Comparison of ENCODE assay signal across 7 mouse cellular contexts in the genomic region with DNA sequence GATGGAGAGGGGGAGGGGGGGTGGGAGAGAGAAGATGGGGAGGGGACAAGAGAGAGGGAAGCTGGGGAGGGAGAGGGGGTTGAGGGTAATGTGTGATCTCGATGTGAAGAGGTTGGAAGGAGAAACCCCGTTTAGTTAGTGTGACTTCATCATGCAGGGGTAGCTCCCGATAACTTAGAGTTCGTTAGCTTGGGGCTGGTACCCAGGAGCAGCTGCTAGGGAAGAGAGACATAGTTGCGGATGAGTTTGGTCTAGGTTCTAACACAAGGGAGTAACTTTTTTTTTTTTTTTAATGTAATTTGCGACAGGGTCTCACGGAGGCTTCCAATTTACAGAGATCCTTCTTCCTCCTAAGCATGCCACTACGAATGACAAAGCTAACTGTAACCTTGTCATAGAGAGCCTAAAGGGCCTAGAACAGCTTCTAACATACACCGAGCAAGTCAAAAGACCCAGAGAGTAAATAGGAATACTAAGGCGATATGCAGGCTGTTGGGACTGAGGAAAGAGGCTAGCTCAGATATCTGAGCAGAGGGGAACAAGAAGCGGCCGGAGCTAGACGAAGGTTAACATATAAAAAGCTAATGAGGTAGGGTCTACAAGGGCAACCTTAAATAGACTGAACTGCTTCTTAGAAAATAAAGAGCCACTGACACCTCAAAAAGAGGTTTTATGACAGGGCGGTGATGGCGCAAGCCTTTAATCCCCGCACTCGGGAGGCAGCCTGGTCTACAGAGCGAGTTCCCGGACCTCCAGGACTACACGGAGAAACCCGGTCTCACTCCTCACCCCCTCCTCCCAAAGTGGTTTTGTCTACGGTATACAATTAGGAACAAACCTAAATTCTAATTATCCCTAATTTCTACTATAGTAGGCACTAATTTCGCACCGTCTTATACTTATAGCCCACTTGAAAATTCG. TPM values are rescaled to one million over a fixed set of nuclear protein-coding genes. Genes with fewer than 3 reads are reported as not detected.
DNase-seq lines count a peak whose midpoint lies in the region; ATAC-seq lines count a peak whose summit lies in the region.

No protein-coding gene starts in this region.

- WGBS in forebrain, embryonic 12.5 days, result 7% methylated on average over 25 of the region's 25 CpGs
- 5% methylated on average over 25 of the region's 25 CpGs for WGBS in hindbrain, embryonic 15.5 days
- WGBS in stomach, embryonic 15.5 days, result 6% methylated on average over 25 of the region's 25 CpGs

- H3K9me3 ChIP-seq in forebrain, embryonic 12.5 days, result no peaks in the 10 kb centered on the region
- H3K9me3 ChIP-seq in hindbrain, embryonic 15.5 days, result no peaks in the 10 kb centered on the region
- H3K9me3 ChIP-seq in stomach, embryonic 15.5 days, result no peaks in the 10 kb centered on the region

- H3K36me3 ChIP-seq in forebrain, embryonic 12.5 days (replicated peaks), result no peaks in the 10 kb centered on the region
- H3K36me3 ChIP-seq in hindbrain, embryonic 15.5 days, result no peaks in the 10 kb centered on the region
- H3K36me3 ChIP-seq in stomach, embryonic 15.5 days, result no peaks in the 10 kb centered on the region

- peaks cover 9% of the 10 kb centered on the region for H3K4me1 ChIP-seq in forebrain, embryonic 12.5 days
- H3K4me1 ChIP-seq in hindbrain, embryonic 15.5 days (replicated peaks), result peaks cover 18% of the 10 kb centered on the region
- H3K4me1 ChIP-seq in stomach, embryonic 15.5 days, result no peaks in the 10 kb centered on the region; the same call in 1 of the 2 replicates

- peak; percentile 48 for DNase-seq in ovary, postnatal 36 days (ENCODE audit: low spot score)
- no peak for DNase-seq in ovary, postnatal 14 days (ENCODE audit: low spot score)
- peak; percentile 45 for DNase-seq in c-Kit-positive CD71-positive TER-119-positive erythroid progenitor cells, embryonic 14.5 days (ENCODE audit: low spot score)

- H3K4me2 ChIP-seq in forebrain, embryonic 12.5 days, result peak overlapping the region; percentile 77
- peak overlapping the region; percentile 77 for H3K4me2 ChIP-seq in hindbrain, embryonic 15.5 days
- peak overlapping the region; percentile 77 for H3K4me2 ChIP-seq in stomach, embryonic 15.5 days

- H3K27me3 ChIP-seq in forebrain, embryonic 12.5 days, result no peaks in the 10 kb centered on the region
- H3K27me3 ChIP-seq in hindbrain, embryonic 15.5 days, result no peaks in the 10 kb centered on the region
- no peaks in the 10 kb centered on the region for H3K27me3 ChIP-seq in stomach, embryonic 15.5 days (replicated peaks)

- H3K27ac ChIP-seq in forebrain, embryonic 12.5 days, result peak overlapping the region; percentile 94
- peak overlapping the region; percentile 94 for H3K27ac ChIP-seq in hindbrain, embryonic 15.5 days (replicated peaks)
- H3K27ac ChIP-seq in stomach, embryonic 15.5 days, result peak overlapping the region; percentile 96

- peak overlapping the region; percentile 66 for H3K9ac ChIP-seq in forebrain, embryonic 12.5 days
- H3K9ac ChIP-seq in hindbrain, embryonic 15.5 days, result peak overlapping the region; percentile 62
- H3K9ac ChIP-seq in stomach, embryonic 15.5 days, result peak overlapping the region; percentile 33; the same call in 1 of the 2 replicates

- ATAC-seq in forebrain, embryonic 12.5 days (ENCODE audit: low FRiP score), result peak; percentile 50
- peak; percentile 19; the same call in 1 of the 2 replicates for ATAC-seq in hindbrain, embryonic 15.5 days (ENCODE audit: low FRiP score, low read depth)
- 0 out of 2 replicates have a peak, but pooled peaks have one; percentile 9 for ATAC-seq in megakaryocyte-erythroid progenitor cell, adult 5-6 weeks (replicated peaks; ENCODE audit: low FRiP score, low TSS enrichment, poor library complexity, severe bottlenecking)
- peak; percentile 13; the same call in 1 of the 2 replicates for ATAC-seq in stomach, embryonic 15.5 days (ENCODE audit: insufficient read depth, low FRiP score, low read depth)

- H3K4me3 ChIP-seq in forebrain, embryonic 12.5 days (replicated peaks), result peak overlapping the region; percentile 73
- peak overlapping the region; percentile 60 for H3K4me3 ChIP-seq in hindbrain, embryonic 15.5 days
- peak overlapping the region; percentile 89 for H3K4me3 ChIP-seq in stomach, embryonic 15.5 days (replicated peaks)

RNA-seq across cellular contexts. Expression of a gene that starts 0.5 kb away (rescaled TPM):
- polyA plus RNA-seq in forebrain, embryonic 12.5 days (2016; fragmentation: Nextera tagmentation; extraction: Ambion mirVana), result 129 and 134 TPM in 2 replicates
- 193 and 210 TPM in 2 replicates for polyA plus RNA-seq in hindbrain, embryonic 15.5 days (2015; fragmentation: Nextera tagmentation; extraction: Ambion mirVana)
- total RNA-seq in megakaryocyte-erythroid progenitor cell, adult 5-6 weeks (2014; fragmentation: Nextera tagmentation), result 113 and 175 TPM in 2 replicates
- 34.6 and 43.6 TPM in 2 replicates for total RNA-seq in megakaryocyte-erythroid progenitor cell, adult 5-6 weeks (2017)
- 145 and 156 TPM in 2 replicates for polyA plus RNA-seq in stomach, embryonic 15.5 days (2015; fragmentation: Nextera tagmentation; extraction: Ambion mirVana)

RNA-seq across cellular contexts. Expression of a gene that starts 18.4 kb away (rescaled TPM):
- 39.2 and 46.7 TPM in 2 replicates for polyA plus RNA-seq in forebrain, embryonic 12.5 days (2016; fragmentation: Nextera tagmentation; extraction: Ambion mirVana)
- 36.9 and 38.5 TPM in 2 replicates for polyA plus RNA-seq in hindbrain, embryonic 15.5 days (2015; fragmentation: Nextera tagmentation; extraction: Ambion mirVana)
- 203 and 217 TPM in 2 replicates for total RNA-seq in megakaryocyte-erythroid progenitor cell, adult 5-6 weeks (2014; fragmentation: Nextera tagmentation)
- total RNA-seq in megakaryocyte-erythroid progenitor cell, adult 5-6 weeks (2017), result 248 and 278 TPM in 2 replicates
- polyA plus RNA-seq in stomach, embryonic 15.5 days (2015; fragmentation: Nextera tagmentation; extraction: Ambion mirVana), result 37.9 and 41.1 TPM in 2 replicates
